ENCODE assay signal across 8 mouse cellular contexts in the genomic region with DNA sequence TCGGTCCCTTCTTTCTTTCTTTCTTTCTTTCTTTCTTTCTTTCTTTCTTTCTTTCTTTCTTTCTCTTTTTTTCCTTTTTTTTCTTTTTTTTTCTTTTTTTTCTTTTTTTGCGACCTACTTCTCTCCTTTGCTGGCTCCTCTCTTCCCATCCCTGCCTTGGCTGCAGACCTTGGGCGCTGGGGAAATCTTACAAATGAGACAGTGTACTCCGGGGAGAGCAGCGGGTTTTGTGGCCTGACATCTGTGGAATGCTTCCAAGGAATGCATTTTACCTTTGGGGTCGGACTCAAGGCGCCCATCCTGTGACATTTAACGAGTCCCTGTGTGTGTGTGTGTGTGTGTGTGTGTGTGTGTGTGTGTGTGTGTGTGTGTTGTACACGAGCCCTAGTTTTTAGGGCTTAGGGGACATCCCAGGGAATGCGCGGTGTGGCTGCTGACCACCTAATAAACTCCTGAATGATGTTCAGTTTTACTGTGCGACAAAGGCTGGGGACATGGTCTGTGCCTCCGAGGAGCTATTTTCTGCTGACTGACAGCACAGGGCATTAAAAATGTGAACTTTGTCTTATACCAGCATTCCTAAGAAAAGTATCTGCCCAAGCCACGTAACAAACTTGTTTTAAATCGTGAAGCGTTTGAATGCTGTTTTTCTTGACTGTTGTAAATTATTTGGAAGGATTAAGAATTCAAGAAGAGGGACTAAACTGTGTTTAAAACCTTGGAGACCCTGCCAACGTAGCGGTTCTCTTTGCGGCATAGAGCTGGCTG. TPM values are rescaled to one million over a fixed set of nuclear protein-coding genes. Genes with fewer than 3 reads are reported as not detected.
DNase-seq lines count a peak whose midpoint lies in the region; ATAC-seq and TF ChIP-seq lines count a peak whose summit lies in the region.

No protein-coding gene starts in this region.

- TF ChIP-seq CTCF in left cerebral cortex, adult 2 months (IDR thresholded peaks at IDR 0.05) = no peak
- no peak for TF ChIP-seq CTCF in lung, postnatal 0 days (IDR thresholded peaks at IDR 0.05)

- TF ChIP-seq EP300 in lung, postnatal 0 days (IDR thresholded peaks at IDR 0.05) = no peak

- 0 out of 2 replicates have a peak, but pooled peaks have one; percentile 21 for ATAC-seq in embryonic facial prominence, embryonic 11.5 days (replicated peaks; ENCODE audit: insufficient number of reproducible peaks, low FRiP score, low TSS enrichment, low read depth)
- no peak; the same call in none of the 2 replicates for ATAC-seq in hindbrain, embryonic 12.5 days (ENCODE audit: low FRiP score)
- no peak for ATAC-seq in lung, postnatal 0 days

- H3K27ac ChIP-seq in left cerebral cortex, adult 2 months = no peak overlapping the region
- peak overlapping the region; percentile 52; the same call in 1 of the 2 replicates for H3K27ac ChIP-seq in embryonic facial prominence, embryonic 11.5 days (replicated peaks; ENCODE audit: low read depth, low read length)
- no peak overlapping the region; the same call in 1 of the 2 replicates for H3K27ac ChIP-seq in hindbrain, embryonic 12.5 days
- H3K27ac ChIP-seq in lung, postnatal 0 days (ENCODE audit: low read length) = no peak overlapping the region

- WGBS in embryonic facial prominence, embryonic 11.5 days = 5% methylated on average over 19 of the region's 19 CpGs
- 10% methylated on average over 19 of the region's 19 CpGs for WGBS in hindbrain, embryonic 12.5 days
- 10% methylated on average over 19 of the region's 19 CpGs for WGBS in lung, postnatal 0 days

- H3K27me3 ChIP-seq in embryonic facial prominence, embryonic 11.5 days (ENCODE audit: control insufficient read depth, insufficient read depth, low read length) = no peaks in the 10 kb centered on the region
- peaks cover 8% of the 10 kb centered on the region; the same call in 1 of the 2 replicates for H3K27me3 ChIP-seq in hindbrain, embryonic 12.5 days
- H3K27me3 ChIP-seq in lung, postnatal 0 days (replicated peaks; ENCODE audit: insufficient read depth, low read length) = no peaks in the 10 kb centered on the region

- no peaks in the 10 kb centered on the region for H3K36me3 ChIP-seq in embryonic facial prominence, embryonic 11.5 days (replicated peaks; ENCODE audit: control insufficient read depth, insufficient read depth, low read depth, low read length)
- H3K36me3 ChIP-seq in hindbrain, embryonic 12.5 days = no peaks in the 10 kb centered on the region
- no peaks in the 10 kb centered on the region for H3K36me3 ChIP-seq in lung, postnatal 0 days (ENCODE audit: insufficient read depth, low read length)

- DNase-seq in left cerebral cortex, adult 2 months (ENCODE audit: extremely low spot score in 1 of 2, low spot score in 2 of 2) = no peak
- no peak for DNase-seq in left cerebral cortex, adult 9 months (ENCODE audit: low spot score in 2 of 2)
- DNase-seq in embryonic facial prominence, embryonic 11.5 days (ENCODE audit: low spot score) = peak; percentile 46
- no peak for DNase-seq in lung, postnatal 0 days (ENCODE audit: low spot score)
- no peak for DNase-seq in left cerebral cortex, adult 11 months (ENCODE audit: low spot score)
- no peak for DNase-seq in thymus, postnatal 0 days (ENCODE audit: low spot score)
- no peak for DNase-seq in frontal cortex, adult 2 months (ENCODE audit: extremely low spot score in 1 of 2, low spot score in 1 of 2)

- H3K9ac ChIP-seq in embryonic facial prominence, embryonic 11.5 days (replicated peaks; ENCODE audit: low read length) = peak overlapping the region; percentile 57
- peak overlapping the region; percentile 43 for H3K9ac ChIP-seq in hindbrain, embryonic 12.5 days
- H3K9ac ChIP-seq in lung, postnatal 0 days (replicated peaks; ENCODE audit: low read depth) = peak overlapping the region; percentile 23; the same call in 1 of the 2 replicates

- peak overlapping the region; percentile 53 for H3K4me3 ChIP-seq in left cerebral cortex, adult 2 months
- peak overlapping the region; percentile 49 for H3K4me3 ChIP-seq in embryonic facial prominence, embryonic 11.5 days (ENCODE audit: low read depth, low read length)
- peak overlapping the region; percentile 49 for H3K4me3 ChIP-seq in hindbrain, embryonic 12.5 days
- H3K4me3 ChIP-seq in lung, postnatal 0 days (ENCODE audit: low read depth, low read length) = peak overlapping the region; percentile 49

- intact Hi-C loops in left cerebral cortex, adult 2 months (cut with DNase I) = loop anchor here (2.0 to 10.0 kb wide), 2 partner anchors 148 to 318 kb away; partner anchors contain the start of gene Rictor

- peak overlapping the region; percentile 57 for H3K4me2 ChIP-seq in embryonic facial prominence, embryonic 11.5 days (ENCODE audit: low read depth, low read length)
- H3K4me2 ChIP-seq in hindbrain, embryonic 12.5 days (replicated peaks) = peak overlapping the region; percentile 74
- H3K4me2 ChIP-seq in lung, postnatal 0 days (replicated peaks; ENCODE audit: low read depth, low read length) = peak overlapping the region; percentile 76

- no peaks in the 10 kb centered on the region for H3K4me1 ChIP-seq in embryonic facial prominence, embryonic 11.5 days (ENCODE audit: control insufficient read depth, insufficient read depth, low read length)
- peaks cover 4% of the 10 kb centered on the region; the same call in 1 of the 2 replicates for H3K4me1 ChIP-seq in hindbrain, embryonic 12.5 days
- H3K4me1 ChIP-seq in lung, postnatal 0 days (ENCODE audit: insufficient read depth, low read depth, low read length) = no peaks in the 10 kb centered on the region; the same call in 1 of the 2 replicates

- H3K9me3 ChIP-seq in embryonic facial prominence, embryonic 11.5 days (replicated peaks; ENCODE audit: control insufficient read depth, low read length) = no peaks in the 10 kb centered on the region
- no peaks in the 10 kb centered on the region for H3K9me3 ChIP-seq in hindbrain, embryonic 12.5 days (replicated peaks)
- no peaks in the 10 kb centered on the region for H3K9me3 ChIP-seq in lung, postnatal 0 days (ENCODE audit: low read length)

RNA-seq across cellular contexts. Expression of gene C9, which starts 58.0 kb away (rescaled TPM):
- total RNA-seq in left cerebral cortex, adult 2 months (2021) = not detected
- not detected in 2 replicates for polyA plus RNA-seq in embryonic facial prominence, embryonic 11.5 days (2014; fragmentation: Nextera tagmentation; extraction: Ambion mirVana)
- not detected in 2 replicates for polyA plus RNA-seq in hindbrain, embryonic 12.5 days (2016; fragmentation: Nextera tagmentation; extraction: Ambion mirVana)
- polyA plus RNA-seq in lung, postnatal 0 days (2015; fragmentation: Nextera tagmentation; extraction: Ambion mirVana) = not detected in 2 replicates
- polyA plus RNA-seq in thymus, postnatal 0 days (2015; fragmentation: Nextera tagmentation; extraction: Ambion mirVana) = 0.06 TPM in 1 of 2 replicates, not detected in the other
- polyA plus RNA-seq in frontal cortex, adult 2 months (2012; rRNA removed) = not detected in 2 replicates
